Mouse (Mus musculus) left cerebral cortex, postnatal 25 days (tissue): Measurements from ENCODE around the gene Majin. TPM values are rescaled to one million over a fixed set of nuclear protein-coding genes. Genes with fewer than 3 reads are reported as not detected.

Experiments used
- DNase-seq, 2 experiments: peaks; one replicate each; pipeline ENCODE4 v3.0.0; 2022; ENCODE audit warnings: low spot score in 2 of 2, mixed read lengths in 1 of 2
- intact Hi-C: fragments of 180-260 bp; cut with DNase I; formaldehyde crosslinking; loops from one replicate; pipeline ENCODE4 v1.15.1; 2025
- total RNA-seq, 2 experiments: library from RNA; stranded (reverse); gene quantifications; 2 replicates each; pipeline ENCODE4 v1.2.3; 2021

Majin gene
- under 1 TPM in 1 of 2 experiments, not detected in 1; 0.53 TPM for total RNA-seq

- no peak for DNase-seq
Measured at GRCm38 (mm10) chr19:6184131-6184530, at the start of gene Majin. Gene Majin, plus strand, starts transcription at chr19:6184388.

GRCm38 (mm10) chr19:6136397-6136796 lies 47.8 kb upstream of the Majin start:
- intact Hi-C loops: no loop called here
- no peak for DNase-seq

More at GRCm38 (mm10) chr19:6184131-6184530, at the start of gene Majin:
- intact Hi-C loops: no loop called here

GRCm38 (mm10) chr19:6139701-6140100 lies 44.5 kb upstream of the Majin start:
- no peak for DNase-seq
- intact Hi-C loops: loop anchor here (5.0 kb wide), 1 partner anchor 193 kb away; the partner anchor contains the start of gene Men1

DNA sequence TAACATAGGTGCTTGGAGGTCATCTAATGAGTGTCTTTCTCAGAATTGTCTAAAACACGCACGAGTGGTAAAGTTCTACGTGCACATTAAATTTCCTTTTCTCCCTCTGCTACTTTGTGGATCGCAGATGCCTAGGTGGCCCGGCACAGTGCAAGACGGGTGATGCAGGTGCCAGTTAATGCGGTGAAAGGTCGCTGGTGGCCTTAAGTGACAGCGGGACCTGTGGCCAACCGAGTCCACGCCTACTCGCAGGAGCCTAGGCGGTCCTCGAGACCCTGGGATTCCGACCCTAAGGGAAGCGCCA lies 43.9 kb upstream of the Majin start:
- intact Hi-C loops: loop anchor here (5.0 kb wide), 1 partner anchor 192 kb away; the partner anchor contains the start of gene Men1
- DNase-seq: no peak

GRCm38 (mm10) chr19:6140678-6141393 lies 43.4 kb upstream of the Majin start, which contains the start of gene Batf2:
Gene Batf2, plus strand, starts transcription at chr19:6140983.
- peak; percentile 93 to 95 for DNase-seq
- intact Hi-C loops: loop anchor here (1.0 to 5.0 kb wide), 2 partner anchors 95 to 191 kb away; partner anchors contain the start of gene Men1

- peak; percentile 83 to 92 for DNase-seq
- intact Hi-C loops: loop anchor here (1.0 to 5.0 kb wide), 2 partner anchors 95 to 191 kb away; partner anchors contain the start of gene Men1
Measured at GRCm38 (mm10) chr19:6141394-6141749, 42.8 kb upstream of the Majin start, which contains the start of gene Arl2. Gene Arl2, minus strand, starts transcription at chr19:6141548.

- DNase-seq: no peak
- intact Hi-C loops: loop anchor here (5.0 kb wide), 1 partner anchor 187 kb away; the partner anchor contains the start of gene Men1
Measured at GRCm38 (mm10) chr19:6144842-6145241, 39.3 kb upstream of the Majin start.

DNA sequence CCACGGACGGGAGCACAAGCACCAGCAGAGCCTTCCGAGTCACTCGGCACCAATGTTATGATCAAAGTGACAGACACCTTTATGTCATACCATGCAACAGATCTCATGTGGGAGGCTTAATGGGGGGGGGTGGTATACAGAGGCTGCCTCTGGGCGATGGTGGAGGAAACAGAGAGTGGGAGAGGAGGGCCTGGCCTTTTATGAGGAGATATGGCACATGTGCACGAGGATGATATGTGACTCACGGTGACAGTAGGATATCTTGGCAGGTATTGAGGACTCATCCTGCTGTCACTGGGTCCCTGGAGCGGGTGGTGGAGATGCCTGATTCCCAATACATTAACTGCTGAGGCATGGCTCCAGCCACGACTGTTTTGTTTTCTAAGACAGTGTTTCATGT lies 29.0 kb upstream of the Majin start:
- intact Hi-C loops: no loop called here
- DNase-seq: no peak

- no peak for DNase-seq
Measured at GRCm38 (mm10) chr19:6156372-6156771, 27.8 kb upstream of the Majin start.

DNA sequence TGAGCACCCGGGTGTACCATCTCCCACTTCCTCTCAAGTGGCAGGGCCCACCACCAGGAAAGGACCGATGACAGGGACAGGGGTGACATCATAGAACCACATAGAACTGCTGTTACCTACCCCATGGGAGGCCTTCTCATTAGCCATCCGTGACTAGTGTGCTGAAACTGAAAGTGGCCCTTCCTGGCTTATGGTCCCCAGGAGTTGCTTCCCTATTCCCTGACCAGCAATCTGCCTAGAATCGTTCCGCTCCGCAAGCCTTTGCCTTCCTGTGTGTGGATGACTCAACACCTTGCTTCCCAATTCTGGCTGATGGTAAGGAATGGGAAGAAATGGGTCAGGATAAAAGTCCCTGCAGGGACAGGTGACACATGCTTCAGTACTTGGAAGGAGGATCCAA lies 27.0 kb upstream of the Majin start:
- peak in 1 of 2 experiments; percentile 30 for DNase-seq
- intact Hi-C loops: no loop called here

More at GRCm38 (mm10) chr19:6156372-6156771, 27.8 kb upstream of the Majin start:
- intact Hi-C loops: no loop called here

GRCm38 (mm10) chr19:6163872-6164547 lies 20.2 kb upstream of the Majin start:
- intact Hi-C loops: no loop called here
- DNase-seq: peak in 1 of 2 experiments; percentile 14

GRCm38 (mm10) chr19:6166750-6167149 lies 17.4 kb upstream of the Majin start:
- intact Hi-C loops: loop anchor here (5.0 kb wide), 1 partner anchor 41 kb away; no protein-coding TSS in a partner anchor
- no peak for DNase-seq

- DNase-seq: no peak
- intact Hi-C loops: no loop called here
Measured at GRCm38 (mm10) chr19:6171215-6171614, 13.0 kb upstream of the Majin start.

DNA sequence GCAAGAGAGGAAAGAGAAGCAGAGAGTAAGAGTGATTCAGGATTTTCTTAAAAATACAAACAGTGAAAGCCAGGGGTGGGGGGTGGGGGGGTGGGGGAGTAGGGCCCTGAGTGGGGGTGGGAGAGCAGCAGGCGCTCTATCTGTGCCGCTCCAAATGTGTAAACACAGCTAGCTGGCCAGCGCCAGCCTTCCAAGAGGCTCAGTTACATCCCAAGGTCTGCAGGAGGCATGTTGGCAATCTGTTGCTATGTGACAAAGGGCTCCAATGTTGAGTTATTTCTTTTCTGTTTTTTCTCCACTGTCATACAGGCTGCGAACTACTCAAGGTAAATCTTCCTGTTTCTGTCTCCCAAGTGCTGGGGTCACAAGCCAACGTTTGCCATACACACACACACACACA lies 9.4 kb upstream of the Majin start:
- intact Hi-C loops: no loop called here
- DNase-seq: no peak

GRCm38 (mm10) chr19:6178775-6179174 lies 5.4 kb upstream of the Majin start:
- intact Hi-C loops: no loop called here

DNA sequence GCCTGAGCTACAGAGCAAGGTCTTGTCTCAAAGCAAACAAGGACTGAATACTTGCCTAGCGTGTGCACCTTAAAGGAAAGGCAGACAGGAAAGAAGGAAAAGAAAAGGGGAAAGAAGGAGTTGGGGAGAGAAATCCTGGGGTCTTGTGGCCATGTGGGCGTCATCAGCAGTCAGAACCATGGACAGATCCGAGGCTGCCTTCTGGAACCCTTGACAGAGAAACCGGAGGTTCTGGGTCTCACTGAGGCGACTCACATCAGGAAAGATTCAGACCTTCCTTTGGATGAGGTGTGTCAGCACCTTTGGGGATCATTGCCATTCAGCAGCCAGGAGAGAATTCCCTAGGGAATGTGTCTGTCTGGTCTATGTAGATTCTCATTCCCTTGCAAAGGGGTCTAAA lies 2.6 kb upstream of the Majin start:
- intact Hi-C loops: no loop called here
- no peak for DNase-seq

More at GRCm38 (mm10) chr19:6178775-6179174, 5.4 kb upstream of the Majin start:
- DNase-seq: no peak

DNA sequence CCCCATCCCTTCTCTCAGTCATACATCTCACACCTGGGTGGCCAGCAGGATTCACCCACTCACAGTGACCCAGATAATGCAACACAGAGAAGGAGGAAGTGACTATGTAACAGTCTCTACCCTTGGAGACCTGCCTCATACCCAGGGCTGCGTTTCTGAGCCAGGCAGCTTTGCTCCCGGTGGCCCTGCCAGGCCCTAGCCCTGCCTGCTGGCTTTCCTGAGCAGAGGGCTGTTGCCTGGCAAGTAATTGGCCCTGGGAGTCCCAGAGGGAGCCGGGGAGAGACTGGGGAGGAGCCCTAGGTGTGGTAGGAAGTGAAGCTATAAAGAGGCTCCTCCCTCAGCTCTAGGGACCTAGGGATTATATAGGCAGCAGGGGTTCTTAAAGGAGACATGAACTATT lies 1.7 kb upstream of the Majin start:
- DNase-seq: peak in 1 of 2 experiments; percentile 31
- intact Hi-C loops: no loop called here

GRCm38 (mm10) chr19:6204265-6204664 lies 20.1 kb downstream of the Majin start:
- intact Hi-C loops: no loop called here
- DNase-seq: no peak

DNA sequence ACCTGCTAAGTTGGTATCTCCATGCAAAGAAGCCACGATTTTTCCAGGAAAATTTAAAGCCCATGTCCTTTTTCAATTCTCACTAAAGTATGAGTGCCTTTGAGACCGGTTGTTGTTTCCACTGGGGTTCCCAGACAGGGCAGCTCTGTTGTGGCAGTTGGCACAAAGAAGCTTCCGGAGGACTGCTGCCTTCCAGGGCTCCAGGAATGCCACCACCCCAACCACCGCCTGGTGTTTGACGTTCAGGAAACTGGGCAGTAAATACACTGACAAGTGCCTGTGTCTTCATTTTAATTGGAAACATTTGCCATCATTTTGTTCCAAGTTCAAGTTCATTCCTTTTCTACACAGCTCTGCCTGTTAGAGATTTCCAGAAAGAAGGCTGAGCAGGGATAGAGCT lies 22.5 kb downstream of the Majin start:
- intact Hi-C loops: loop anchor here (5.0 kb wide), 1 partner anchor 39 kb away; no protein-coding TSS in a partner anchor
- no peak for DNase-seq

GRCm38 (mm10) chr19:6216046-6216705 lies 32.0 kb downstream of the Majin start:
- intact Hi-C loops: no loop called here
- no peak for DNase-seq
